Mouse (Mus musculus) Muller cell, postnatal 12 days (primary cell): ENCODE data around the gene Cadps.

Experiments
- DNase-seq: peaks from one replicate; pipeline ENCODE4 v3.0.0-alpha.2; 2015; ENCODE audit errors: inconsistent ontology term

The Cadps gene

GRCm38 (mm10) chr14:12391167-12391566 is 431.7 kb downstream of the Cadps start:
- no peak for DNase-seq

GRCm38 (mm10) chr14:12388806-12389436 is 434.0 kb downstream of the Cadps start:
- DNase-seq: peak; percentile 88

- peak; percentile 55 for DNase-seq
Observed at GRCm38 (mm10) chr14:12388192-12388795, 434.6 kb downstream of the Cadps start.

- DNase-seq: no peak
Observed at GRCm38 (mm10) chr14:12387176-12387575, 435.7 kb downstream of the Cadps start.

GRCm38 (mm10) chr14:12377883-12378282 is 445.0 kb downstream of the Cadps start:
- no peak for DNase-seq

- DNase-seq: no peak
Observed at GRCm38 (mm10) chr14:12377289-12377688, 445.6 kb downstream of the Cadps start.

- DNase-seq: no peak
Observed at GRCm38 (mm10) chr14:12375451-12375850, 447.4 kb downstream of the Cadps start.

GRCm38 (mm10) chr14:12350271-12350916 is 472.5 kb downstream of the Cadps start:
- no peak for DNase-seq

GRCm38 (mm10) chr14:12349334-12350090 is 473.4 kb downstream of the Cadps start:
- no peak for DNase-seq

GRCm38 (mm10) chr14:12348089-12348488 is 474.8 kb downstream of the Cadps start, which contains the start of gene Fezf2:
Gene Fezf2 (minus strand): TSS chr14:12348189.
- DNase-seq: no peak

GRCm38 (mm10) chr14:12346865-12347600 is 475.8 kb downstream of the Cadps start:
- no peak for DNase-seq

- peak; percentile 34 for DNase-seq
Observed at GRCm38 (mm10) chr14:12346011-12346864, 476.6 kb downstream of the Cadps start.

GRCm38 (mm10) chr14:12345241-12345921 is 477.5 kb downstream of the Cadps start:
- DNase-seq: peak; percentile 49

- no peak for DNase-seq
Observed at GRCm38 (mm10) chr14:12344746-12345240, 478.1 kb downstream of the Cadps start.

- DNase-seq: no peak
Observed at GRCm38 (mm10) chr14:12344061-12344745, 478.7 kb downstream of the Cadps start.

GRCm38 (mm10) chr14:12343451-12343941 is 479.4 kb downstream of the Cadps start:
- DNase-seq: no peak

- no peak for DNase-seq
Observed at GRCm38 (mm10) chr14:12342458-12343131, 480.3 kb downstream of the Cadps start.

- no peak for DNase-seq
Observed at GRCm38 (mm10) chr14:12341789-12342457, 481.0 kb downstream of the Cadps start.
